Mouse (Mus musculus): Measurements from ENCODE around the gene Gtf2e1. TPM values are rescaled to one million over a fixed set of nuclear protein-coding genes. Genes with fewer than 3 reads are reported as not detected.

Gene Gtf2e1
- total and polyA plus RNA-seq, 2 experiments from 2014 or later = 18.9 to 21.4 TPM

DNA sequence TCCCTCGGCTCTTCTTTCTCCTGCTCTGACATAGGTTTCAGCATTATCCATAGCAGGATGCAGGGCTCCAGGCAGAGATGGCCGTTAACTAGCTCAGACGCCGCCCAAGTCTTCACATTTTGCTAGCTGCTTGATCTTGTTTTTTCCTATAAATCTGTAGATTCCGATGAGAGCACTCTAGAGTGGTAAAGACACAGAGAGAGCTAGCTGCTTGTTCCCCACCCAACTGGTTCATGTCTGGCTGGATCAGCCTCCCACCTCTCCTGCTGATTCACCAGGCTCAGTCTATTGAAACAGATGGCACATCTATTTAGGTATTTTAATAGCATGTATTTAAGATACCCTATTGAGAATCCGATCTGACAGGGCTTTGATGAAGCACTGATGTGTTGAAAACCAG is 44.6 kb downstream of the Gtf2e1 start:
- ATAC-seq (no peak), DNase-seq (ENCODE audit: low spot score) (peak; percentile 31)
- Histone ChIP-seq H3K4me1 (ENCODE audit: insufficient read depth, low read length) (no peaks in the 10 kb centered on the region), H3K36me3 (ENCODE audit: insufficient read depth, low read length) (no peaks in the 10 kb centered on the region), H3K9me3 (ENCODE audit: low read length) (no peaks in the 10 kb centered on the region), H3K9ac (replicated peaks; ENCODE audit: low read length) (no peak overlapping the region), H3K27ac (no peak overlapping the region), H3K4me2 (ENCODE audit: low read depth, low read length) (no peak overlapping the region), H3K27me3 (ENCODE audit: insufficient read depth, low read length) (no peaks in the 10 kb centered on the region), H3K4me3 (ENCODE audit: low read length) (no peak overlapping the region)
- 59% methylated on average over 6 of the region's 6 CpGs for WGBS
- no peak for TF ChIP-seq CTCF (IDR thresholded peaks at IDR 0.05; ENCODE audit: low read depth)

DNA sequence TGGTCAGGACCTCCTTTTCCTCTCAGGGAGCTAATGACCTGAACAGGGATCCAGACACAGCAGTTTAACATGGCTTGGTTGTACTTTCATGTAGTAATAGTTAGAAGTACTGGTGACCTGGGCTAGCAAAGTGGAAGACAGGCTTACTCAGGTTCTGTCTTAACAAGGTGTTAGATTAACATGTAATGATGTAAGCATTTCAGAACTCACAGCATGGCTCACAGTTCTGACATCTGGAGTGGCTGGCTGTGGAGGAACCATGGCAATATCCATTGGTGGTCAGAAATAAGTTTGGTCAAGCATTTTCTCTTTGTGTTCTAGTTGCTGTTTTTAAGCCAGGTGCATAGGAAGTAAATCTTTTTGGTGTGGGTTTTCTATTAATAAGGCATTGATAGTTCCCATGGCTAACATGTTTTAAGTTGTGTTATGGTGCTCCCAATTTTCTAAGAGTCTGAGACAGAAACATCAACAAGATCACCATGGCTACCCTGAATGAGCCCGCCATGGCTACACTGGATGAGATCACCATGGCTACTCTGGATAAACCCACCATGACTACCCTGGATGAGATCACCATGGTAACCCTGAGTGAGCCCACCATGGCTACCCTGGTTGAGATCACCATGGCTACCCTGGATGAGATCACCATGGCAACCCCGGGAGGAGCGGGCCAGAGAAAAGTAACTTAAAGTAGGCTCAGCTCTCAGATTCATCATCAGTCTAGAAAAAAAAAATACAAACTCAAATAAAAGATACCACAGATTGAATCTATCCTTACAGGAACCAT is 52.6 kb downstream of the Gtf2e1 start:
- Histone ChIP-seq H3K4me2 (ENCODE audit: low read depth, low read length) (no peak overlapping the region), H3K4me3 (ENCODE audit: low read length) (no peak overlapping the region), H3K9ac (replicated peaks; ENCODE audit: low read length) (no peak overlapping the region), H3K27ac (no peak overlapping the region), H3K36me3 (ENCODE audit: insufficient read depth, low read length) (no peaks in the 10 kb centered on the region), H3K4me1 (ENCODE audit: insufficient read depth, low read length) (no peaks in the 10 kb centered on the region), H3K9me3 (ENCODE audit: low read length) (no peaks in the 10 kb centered on the region), H3K27me3 (ENCODE audit: insufficient read depth, low read length) (no peaks in the 10 kb centered on the region)
- no peak for TF ChIP-seq CTCF (IDR thresholded peaks at IDR 0.05; ENCODE audit: low read depth)
- WGBS = 13% methylated on average over 3 of the region's 3 CpGs
- peak; percentile 97 for ATAC-seq
- peak; percentile 69 for DNase-seq (ENCODE audit: low spot score)

- Histone ChIP-seq H3K4me2 (ENCODE audit: low read depth, low read length) (no peak overlapping the region), H3K36me3 (ENCODE audit: insufficient read depth, low read length) (no peaks in the 10 kb centered on the region), H3K9me3 (ENCODE audit: low read length) (no peaks in the 10 kb centered on the region), H3K27me3 (ENCODE audit: insufficient read depth, low read length) (no peaks in the 10 kb centered on the region), H3K9ac (replicated peaks; ENCODE audit: low read length) (no peak overlapping the region), H3K27ac (no peak overlapping the region), H3K4me3 (ENCODE audit: low read length) (no peak overlapping the region), H3K4me1 (ENCODE audit: insufficient read depth, low read length) (no peaks in the 10 kb centered on the region)
- TF ChIP-seq CTCF (IDR thresholded peaks at IDR 0.05; ENCODE audit: low read depth) = no peak
- DNase-seq (ENCODE audit: low spot score) (no peak), ATAC-seq (no peak)
- WGBS = 51% methylated on average over 10 of the region's 10 CpGs
Measured at GRCm38 (mm10) chr16:37478311-37479291, 61.0 kb downstream of the Gtf2e1 start.

DNA sequence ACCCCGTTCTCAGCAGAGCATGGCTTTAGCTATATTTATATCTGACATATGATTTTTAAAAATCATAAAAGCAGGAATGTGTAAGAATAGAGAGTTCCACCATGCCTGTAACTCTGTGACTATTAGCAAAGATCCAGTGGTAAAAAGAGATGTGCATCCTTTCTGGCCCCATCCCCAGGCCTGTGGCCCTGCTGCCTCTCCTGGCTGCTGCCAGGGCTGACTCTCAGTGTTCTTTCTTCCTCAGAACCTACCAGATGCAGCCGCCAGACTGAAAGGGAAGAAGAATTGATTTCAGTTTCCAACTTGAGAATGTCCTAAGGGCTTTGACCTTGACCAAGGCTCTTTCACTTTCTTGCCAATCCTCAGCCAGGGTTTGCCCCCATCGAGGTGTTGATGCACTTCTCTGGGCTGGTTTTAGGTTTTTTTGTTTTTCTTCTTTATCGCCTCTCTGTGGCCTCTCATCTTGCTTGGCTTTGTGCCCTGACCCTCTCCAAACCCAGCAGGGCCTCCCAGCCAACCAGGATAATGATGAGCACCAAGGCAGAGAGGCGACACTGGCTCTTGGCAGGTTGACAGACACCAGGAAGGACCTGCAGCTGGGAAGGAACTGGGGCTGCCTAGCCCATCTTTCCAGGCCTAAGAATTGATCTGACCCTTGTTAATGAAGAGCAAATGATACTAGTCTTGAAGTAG is 66.8 kb downstream of the Gtf2e1 start:
- Histone ChIP-seq H3K27ac (peak overlapping the region; percentile 59), H3K27me3 (ENCODE audit: insufficient read depth, low read length) (no peaks in the 10 kb centered on the region), H3K4me2 (ENCODE audit: low read depth, low read length) (no peak overlapping the region), H3K4me3 (ENCODE audit: low read length) (no peak overlapping the region), H3K9me3 (ENCODE audit: low read length) (no peaks in the 10 kb centered on the region), H3K36me3 (ENCODE audit: insufficient read depth, low read length) (no peaks in the 10 kb centered on the region), H3K9ac (replicated peaks; ENCODE audit: low read length) (0 out of 2 replicates have a peak overlapping the region, but pooled peaks have one; percentile 0), H3K4me1 (ENCODE audit: insufficient read depth, low read length) (peaks cover 5% of the 10 kb centered on the region; the same call in 1 of the 2 replicates)
- TF ChIP-seq CTCF (IDR thresholded peaks at IDR 0.05; ENCODE audit: low read depth) = no peak
- 33% methylated on average over 5 of the region's 5 CpGs for WGBS
- ATAC-seq = peak; percentile 58; the same call in 1 of the 2 replicates
- DNase-seq (ENCODE audit: low spot score) = peak; percentile 58

GRCm38 (mm10) chr16:37469595-37469994 is 70.0 kb downstream of the Gtf2e1 start:
- Histone ChIP-seq H3K9me3 (ENCODE audit: low read length) (no peaks in the 10 kb centered on the region), H3K27ac (no peak overlapping the region), H3K27me3 (ENCODE audit: insufficient read depth, low read length) (no peaks in the 10 kb centered on the region), H3K36me3 (ENCODE audit: insufficient read depth, low read length) (no peaks in the 10 kb centered on the region), H3K9ac (replicated peaks; ENCODE audit: low read length) (no peak overlapping the region), H3K4me1 (ENCODE audit: insufficient read depth, low read length) (peaks cover 5% of the 10 kb centered on the region; the same call in 1 of the 2 replicates), H3K4me2 (ENCODE audit: low read depth, low read length) (no peak overlapping the region), H3K4me3 (ENCODE audit: low read length) (no peak overlapping the region)
- DNase-seq (ENCODE audit: low spot score) (no peak), ATAC-seq (no peak)
- TF ChIP-seq CTCF (IDR thresholded peaks at IDR 0.05; ENCODE audit: low read depth) = no peak
- WGBS = 38% methylated on average over 3 of the region's 3 CpGs

DNA sequence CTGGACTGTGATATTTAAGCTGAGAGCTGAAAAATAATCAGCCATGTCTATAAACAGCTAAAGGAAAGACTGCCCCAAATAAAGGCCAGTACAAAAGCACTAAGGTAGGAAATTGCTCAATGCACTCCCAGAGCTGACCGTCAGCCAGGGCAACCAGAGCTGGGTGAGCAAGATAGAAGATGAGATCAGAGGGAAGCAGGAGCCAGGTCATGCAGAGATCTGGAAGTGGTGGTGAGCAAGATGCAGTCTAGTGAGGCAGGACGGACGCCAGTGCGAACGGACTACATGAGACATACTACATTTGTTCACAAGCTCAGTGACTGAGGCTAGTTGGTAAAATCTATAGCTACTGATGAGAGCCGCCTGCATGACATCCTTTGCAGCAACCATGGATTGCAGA is 75.6 kb downstream of the Gtf2e1 start:
- no peak for TF ChIP-seq CTCF (IDR thresholded peaks at IDR 0.05; ENCODE audit: low read depth)
- Histone ChIP-seq H3K9ac (replicated peaks; ENCODE audit: low read length) (no peak overlapping the region), H3K4me2 (ENCODE audit: low read depth, low read length) (no peak overlapping the region), H3K9me3 (ENCODE audit: low read length) (no peaks in the 10 kb centered on the region), H3K36me3 (ENCODE audit: insufficient read depth, low read length) (no peaks in the 10 kb centered on the region), H3K27me3 (ENCODE audit: insufficient read depth, low read length) (no peaks in the 10 kb centered on the region), H3K4me1 (ENCODE audit: insufficient read depth, low read length) (no peaks in the 10 kb centered on the region), H3K4me3 (ENCODE audit: low read length) (no peak overlapping the region), H3K27ac (no peak overlapping the region)
- no peak for DNase-seq (ENCODE audit: low spot score)
- 93% methylated on average over 6 of the region's 6 CpGs for WGBS
- no peak for ATAC-seq
